Mouse (Mus musculus) spleen, postnatal 14 days (tissue): ENCODE results near the gene Zfp978.
"Not testable (repeated sequence)": the region's sequence is repeated elsewhere in the genome, so short reads cannot be mapped to it uniquely, and the experiment has no call there.

Source experiments
- DNase-seq, 2 experiments: peaks; one replicate each; pipeline ENCODE4 v3.0.0; 2021 to 2022; ENCODE audit warnings: low spot score in 2 of 2

Gene Zfp978

DNA sequence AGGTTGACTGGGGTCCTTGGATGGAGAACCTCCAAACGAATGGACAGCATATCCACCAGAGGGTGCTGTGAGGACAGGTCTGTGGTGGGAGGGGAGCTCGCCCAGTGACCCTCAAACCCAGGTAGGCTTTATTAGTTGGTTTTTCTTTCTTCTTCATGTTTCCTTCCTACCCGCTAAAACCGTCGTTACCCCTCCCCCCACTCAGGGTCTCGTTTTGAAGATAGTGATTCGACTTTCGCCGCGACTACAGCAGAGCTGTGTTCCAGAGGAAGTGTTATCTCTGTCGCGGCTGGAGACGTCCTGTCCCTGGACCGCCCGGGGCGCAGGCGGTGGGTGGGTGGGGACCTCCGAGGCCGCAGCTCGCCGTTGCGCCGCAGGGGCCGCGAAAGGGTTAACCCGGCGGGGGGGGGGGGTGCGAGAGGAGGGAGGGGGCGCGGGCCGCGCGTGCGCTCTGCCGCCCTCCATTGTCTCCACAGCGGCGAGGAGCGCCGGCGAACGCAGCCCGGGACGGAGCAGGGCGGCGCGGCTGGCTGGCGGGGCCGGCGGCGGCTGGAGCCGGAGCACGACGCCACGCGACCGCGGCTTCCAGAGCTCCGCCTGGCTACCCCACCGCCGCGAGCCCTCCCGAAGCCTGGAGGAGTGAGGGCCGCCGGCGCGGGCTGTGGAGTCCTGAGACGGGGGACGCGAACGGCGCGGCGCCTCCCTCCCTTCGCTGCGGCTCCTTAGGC lies 45.8 kb downstream of the Zfp978 start:
- DNase-seq, result no peak

DNA sequence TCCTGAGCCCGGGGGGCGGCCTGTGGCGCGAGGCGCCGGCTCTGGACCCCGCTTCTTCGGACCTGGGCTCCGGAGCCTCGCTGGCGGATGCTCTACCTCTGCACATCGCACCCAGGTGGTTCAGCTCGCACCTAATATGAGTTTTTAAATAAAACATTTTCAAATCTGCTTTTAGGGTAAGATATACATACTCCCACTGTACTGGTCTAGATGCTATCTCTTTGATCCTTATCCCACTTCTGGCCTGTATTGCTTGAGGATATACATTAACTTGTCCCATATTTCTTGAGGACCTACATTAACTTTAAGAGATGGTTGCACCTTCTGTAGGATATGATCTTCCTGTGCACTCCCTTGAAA lies 46.3 kb downstream of the Zfp978 start:
- DNase-seq, result no peak

DNA sequence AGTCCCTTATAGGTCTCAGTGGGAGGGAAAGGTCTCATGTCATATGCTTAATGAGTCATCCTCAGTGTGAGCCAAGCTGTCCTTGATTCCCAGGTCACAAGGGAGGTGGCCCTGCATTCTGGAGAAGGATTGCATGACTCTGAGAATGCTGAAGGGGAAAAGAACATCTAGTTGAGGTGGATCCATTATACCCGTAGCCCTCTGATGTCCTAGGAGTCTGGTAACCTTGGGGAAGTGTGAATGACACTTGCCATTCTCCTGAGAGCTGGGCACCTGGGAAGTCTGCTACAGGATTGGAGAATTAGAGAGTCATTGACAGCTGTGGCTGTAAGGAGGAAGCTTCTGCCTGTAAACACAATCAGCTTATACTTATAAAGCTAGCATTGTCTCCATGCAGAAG lies 55.3 kb downstream of the Zfp978 start:
- not testable (repeated sequence) for DNase-seq

DNA sequence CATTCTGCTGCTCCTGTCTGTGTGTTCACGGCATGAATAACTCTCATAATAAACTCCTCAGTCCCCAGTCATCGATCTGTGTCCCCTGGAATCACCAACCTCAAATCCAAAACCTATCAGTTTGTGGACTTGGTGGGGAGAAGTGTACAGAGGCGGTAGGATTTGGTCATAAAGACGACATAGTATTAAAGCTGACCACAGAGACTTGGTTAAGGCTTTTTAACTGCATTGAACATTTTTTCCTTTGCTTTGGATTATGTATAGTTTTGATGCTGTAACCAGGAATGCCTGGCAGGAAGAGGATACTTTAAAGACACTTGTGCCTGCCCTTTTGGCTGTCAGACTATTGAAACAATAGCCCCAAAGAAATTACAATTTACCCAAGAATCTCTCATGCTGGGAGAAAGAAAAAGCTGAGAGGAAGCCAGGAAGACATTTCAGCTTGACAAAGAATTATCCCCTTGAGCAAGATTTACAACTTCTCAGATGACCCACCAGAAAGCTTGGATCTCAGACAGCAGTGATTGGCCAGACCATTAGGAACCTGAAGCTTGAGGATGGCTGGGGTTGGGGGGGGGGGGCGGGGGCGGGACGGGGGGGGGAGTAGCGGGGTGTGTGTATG lies 56.2 kb downstream of the Zfp978 start:
- DNase-seq, result no peak

DNA sequence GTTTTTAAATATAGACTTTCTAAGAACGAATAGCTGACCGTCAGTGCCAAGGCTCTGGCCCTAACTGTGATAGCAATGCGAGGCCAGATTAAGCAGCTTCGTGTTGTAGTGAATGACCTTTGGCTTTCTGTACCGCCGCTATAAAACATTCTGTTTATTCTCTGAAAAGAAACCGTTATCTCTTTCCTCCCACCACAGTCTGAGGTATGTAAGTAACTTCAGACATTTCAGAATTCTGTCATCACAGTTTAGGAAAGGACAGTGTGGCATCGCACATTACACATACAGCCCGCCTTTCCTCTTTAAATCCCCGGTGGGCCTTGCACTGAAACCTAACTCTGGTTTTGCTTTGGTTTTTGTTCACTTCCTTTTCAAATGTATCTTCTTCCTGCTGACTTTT lies 56.8 kb downstream of the Zfp978 start:
- no peak for DNase-seq

DNA sequence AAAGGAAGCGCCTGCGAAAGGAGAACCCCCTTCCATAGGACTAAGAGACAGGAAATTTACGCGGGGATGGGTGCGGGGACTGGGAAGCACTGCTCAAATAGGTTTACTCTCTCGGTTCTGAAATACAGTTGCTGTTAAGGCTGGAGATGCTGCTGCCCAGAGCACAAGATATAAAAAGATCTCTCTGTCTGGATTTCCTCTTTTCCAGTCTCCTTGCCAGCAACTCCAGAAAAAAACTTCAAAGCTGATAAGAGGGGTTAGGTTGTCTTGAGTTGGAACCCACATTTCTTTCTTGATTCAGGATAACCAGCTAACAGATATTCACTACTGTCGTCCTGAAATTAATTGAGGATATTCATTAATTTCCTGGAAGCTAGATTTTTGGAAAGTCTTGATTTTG lies 57.2 kb downstream of the Zfp978 start:
- DNase-seq, result not testable (repeated sequence)

DNA sequence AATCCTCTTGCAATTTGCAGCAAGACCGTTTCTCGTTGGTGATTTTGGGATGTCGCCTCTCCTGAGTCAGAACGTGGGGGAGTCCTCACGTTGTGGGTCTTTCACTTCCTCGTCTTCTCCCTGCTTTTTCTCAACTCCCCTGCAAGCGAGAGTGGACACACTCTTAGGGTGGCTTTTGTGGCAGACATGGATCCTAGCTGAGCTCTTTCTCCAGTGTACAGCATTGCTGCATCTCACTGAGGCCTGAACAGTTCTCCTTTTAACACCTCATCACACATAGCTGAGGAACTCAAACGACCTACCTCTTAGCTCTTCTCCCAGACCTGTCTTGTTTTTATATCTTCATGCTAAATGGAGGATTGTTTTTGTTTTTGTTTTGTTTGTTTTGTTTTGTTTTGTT lies 58.1 kb downstream of the Zfp978 start:
- not testable (repeated sequence) for DNase-seq

DNA sequence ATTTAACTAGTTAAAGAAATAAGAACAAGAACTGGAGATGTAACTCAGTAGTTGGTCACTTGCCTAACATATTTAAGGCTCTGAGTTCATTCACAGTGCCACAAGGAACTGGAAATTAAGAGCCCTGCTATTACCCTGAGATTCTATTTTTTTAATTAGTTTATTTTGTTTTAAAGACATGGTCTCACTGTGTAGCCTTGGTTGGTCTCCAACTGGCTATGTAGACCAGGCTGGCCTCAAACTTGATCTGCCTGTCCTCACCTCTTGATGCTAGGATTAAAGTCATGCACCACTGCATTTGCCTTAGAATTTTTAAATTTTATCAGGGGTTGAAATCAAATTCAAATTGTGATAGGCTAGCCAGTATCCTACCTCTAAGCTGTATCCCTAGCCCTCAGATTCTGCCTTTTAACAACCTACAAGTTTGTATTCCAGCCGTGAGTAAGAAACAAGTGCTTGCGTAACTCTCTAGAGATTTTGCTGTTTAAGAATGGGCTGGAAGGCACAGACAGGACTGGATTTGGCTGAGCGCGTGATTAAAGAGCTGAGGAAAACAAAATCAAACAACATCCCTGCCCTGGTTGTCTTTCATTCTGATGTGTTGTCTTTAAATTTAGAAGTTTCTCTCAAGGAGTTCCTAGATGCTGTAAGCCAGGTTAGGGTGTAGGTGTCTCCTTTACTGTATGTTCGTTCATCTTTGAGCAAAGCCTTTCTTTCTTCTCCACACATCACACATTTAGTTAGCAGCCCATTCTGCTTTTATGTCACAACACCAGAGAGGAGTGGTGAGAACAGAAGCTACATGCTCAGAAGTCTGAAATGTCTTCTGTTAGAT lies 58.9 kb downstream of the Zfp978 start:
- not testable (repeated sequence) for DNase-seq

DNA sequence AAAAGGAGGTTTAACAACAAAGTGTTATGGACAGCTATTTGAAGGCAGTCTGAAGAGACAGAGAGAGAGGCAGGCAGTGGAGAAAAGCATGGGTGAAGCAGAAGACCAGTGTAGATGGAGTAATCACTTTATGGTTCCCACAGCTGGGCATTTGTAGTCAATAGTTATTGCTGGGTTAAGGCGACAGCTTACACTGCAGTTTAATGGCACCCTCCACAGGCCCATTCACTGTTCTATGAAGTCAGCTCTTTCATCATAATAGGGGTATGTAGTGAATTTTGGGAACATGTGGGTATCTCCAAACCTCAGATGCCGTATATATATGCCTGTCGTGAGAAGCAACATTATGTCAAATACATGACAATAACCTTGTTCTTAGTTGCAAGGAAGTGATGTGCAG lies 59.7 kb downstream of the Zfp978 start:
- no peak for DNase-seq

DNA sequence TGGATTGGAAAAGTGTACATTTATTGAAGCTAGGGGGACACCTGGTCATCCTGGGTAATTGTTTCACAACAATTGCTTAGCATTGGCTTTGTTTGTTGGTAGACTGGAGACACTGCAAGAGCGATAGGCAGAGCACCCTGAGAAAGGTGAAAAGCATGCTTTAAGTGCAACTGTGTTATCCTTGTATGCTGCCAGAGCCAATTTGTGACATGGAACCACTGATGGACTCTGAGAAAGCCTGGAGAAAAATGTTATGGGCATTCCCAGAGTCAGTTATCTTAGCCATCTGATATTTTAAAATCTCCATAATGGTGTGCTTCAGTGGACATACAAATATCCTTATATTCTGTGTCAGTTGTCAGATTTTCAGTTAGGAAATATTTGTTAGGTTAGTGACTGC lies 60.2 kb downstream of the Zfp978 start:
- not testable (repeated sequence) for DNase-seq

DNA sequence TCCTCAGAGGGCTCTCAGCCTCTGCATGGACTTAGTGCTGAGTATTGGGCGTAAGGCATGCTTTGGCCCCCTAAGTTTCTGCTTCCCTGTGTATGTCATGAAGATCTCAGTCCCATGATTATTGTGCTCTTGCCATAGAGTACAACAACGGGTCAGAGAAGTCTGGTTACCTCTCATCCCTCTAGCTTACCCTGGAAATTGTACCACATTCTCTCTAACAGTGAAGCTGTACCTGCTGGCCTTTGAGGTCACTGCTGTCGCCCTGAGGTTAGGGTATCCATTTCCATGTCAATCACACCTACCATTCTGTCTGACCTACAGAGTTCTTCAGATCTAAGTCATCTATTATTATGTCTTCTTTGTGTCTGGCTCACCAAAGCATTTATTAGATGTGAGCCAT lies 62.0 kb downstream of the Zfp978 start:
- no peak for DNase-seq

DNA sequence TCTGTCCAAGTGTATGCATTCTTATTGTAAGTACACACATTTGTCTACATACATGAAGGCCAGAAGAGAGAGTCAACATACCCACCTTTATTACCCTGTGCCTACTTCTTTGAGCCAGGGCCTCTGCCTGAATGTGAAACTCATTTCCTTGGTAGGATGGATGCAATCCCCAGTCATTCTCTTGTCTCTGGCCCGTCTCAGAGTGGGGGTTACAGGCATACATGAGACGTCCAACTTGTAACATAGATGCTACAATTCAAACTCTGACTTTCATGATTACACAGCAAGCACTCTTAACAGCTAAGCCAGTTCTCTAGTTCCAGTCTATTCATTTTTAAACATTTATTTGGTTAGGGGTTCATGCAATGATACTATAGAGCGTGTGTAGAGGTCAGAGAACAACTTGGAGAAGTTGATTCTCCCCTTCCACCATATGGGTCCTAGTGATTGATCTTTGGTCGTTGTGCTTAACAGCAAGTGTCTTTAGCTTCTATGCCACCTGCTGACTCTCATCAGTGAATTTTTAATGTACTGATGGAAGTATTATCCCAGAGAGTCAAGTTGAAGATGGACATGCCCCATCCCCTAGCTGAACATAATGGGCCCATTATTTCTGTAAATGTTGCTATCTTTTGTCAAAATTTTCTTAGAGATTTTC lies 62.7 kb downstream of the Zfp978 start:
- no peak for DNase-seq

DNA sequence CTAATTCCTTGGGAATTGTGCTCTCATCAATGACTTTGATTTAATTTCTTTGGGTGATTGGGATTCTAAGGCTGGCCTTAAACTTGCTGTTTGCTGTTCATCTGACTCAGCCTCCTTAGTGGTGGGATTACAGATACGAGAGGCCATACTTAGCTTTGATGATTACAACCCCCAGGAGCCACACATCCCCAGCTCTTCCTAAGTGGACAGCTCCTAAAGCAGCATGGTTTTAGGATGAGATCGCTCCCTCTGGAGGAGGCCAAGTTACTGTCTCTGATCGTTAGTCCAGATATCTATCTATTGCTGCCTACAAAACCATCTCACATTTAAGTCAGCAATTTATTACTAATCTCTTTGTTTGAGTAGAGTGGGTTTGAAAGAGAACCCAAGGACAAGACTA lies 63.3 kb downstream of the Zfp978 start:
- DNase-seq, result not testable (repeated sequence)

DNA sequence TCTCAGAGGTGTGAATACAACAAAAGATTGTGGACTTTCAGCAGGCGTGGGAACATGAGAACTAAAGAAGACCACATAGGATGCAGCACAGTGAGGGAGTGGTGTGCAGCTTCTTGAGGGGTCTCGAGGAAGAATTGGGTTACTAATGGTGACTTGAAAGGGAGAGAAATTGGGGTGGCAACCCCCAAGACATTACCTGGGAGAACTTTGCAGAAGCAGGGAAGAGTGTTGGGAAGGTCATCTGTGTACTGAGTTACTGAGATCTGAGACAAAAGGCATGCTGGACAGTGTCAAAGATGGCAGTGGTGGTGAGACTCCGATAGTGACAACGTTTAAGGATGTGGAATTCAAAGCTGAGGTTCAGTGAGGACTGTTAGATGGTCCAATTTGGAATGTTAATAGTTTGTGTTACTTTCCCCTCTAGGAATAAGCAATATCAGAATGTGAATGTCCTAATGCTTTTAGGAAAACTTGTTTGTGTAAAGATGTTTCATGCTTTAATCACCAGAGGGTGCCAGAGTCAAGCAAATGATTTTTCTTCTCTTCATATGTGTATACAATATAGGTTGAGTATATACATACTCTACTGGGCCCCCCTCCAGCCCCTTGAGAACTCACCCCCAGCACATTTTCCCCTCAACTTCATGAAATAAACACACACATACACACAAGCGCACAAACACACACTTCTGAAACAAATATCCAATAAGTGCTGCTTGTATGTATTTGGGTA lies 64.7 kb downstream of the Zfp978 start:
- not testable (repeated sequence) for DNase-seq

DNA sequence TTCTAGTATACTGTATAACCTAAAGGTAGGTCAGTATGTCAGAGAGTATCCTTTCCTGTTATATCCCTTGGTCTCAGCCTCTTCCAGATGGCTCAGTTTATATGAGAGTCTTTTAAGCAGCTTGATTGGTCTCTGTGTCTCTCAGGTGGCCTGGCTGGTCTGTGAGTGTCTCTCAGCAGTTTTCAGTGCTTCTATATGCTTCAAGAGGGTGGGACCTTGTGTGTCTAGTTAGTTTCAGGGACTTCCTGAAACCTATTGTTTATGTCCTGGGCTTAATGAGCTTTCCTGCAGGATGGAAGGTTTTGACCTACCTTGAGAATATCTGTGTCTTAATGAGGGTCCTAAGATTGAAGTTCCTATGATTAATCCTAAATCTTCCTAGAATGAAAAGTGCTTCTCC lies 69.5 kb downstream of the Zfp978 start:
- DNase-seq, result no peak

DNA sequence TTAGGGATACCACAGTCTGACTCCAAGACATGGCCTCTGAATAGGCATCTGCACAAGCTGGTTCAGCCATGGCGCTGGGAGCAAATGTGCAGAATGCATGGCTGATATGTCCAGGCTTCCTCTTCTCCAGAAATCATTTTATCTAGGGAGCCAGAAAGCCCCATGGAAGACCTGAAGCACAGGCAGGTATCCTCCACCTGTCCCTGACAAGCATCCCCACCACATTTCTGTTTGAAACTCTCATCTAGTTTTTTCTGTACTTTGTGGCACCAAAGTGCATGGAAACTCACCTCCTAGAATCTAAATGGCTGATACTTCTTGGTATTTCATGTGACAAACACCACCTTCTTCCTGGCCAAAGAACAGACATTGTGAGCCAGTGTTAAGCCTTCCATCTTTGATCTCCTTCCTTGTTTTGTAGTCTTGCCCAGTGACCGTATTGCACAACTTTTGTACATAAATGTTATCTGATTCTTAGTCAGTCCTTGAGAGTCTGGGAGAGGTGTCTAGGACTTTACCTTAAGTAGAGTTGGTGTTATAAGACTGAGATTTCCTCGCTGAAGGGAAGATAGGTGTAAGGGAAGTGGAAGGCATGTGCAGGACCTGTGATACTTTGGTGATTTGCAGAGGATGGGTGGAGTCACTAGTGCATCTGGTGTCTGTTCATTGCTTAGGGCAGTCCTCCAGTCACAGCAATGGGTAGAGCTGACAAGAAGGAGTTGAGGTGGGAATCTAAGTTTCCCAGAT lies 70.8 kb downstream of the Zfp978 start:
- DNase-seq, result not testable (repeated sequence)

DNA sequence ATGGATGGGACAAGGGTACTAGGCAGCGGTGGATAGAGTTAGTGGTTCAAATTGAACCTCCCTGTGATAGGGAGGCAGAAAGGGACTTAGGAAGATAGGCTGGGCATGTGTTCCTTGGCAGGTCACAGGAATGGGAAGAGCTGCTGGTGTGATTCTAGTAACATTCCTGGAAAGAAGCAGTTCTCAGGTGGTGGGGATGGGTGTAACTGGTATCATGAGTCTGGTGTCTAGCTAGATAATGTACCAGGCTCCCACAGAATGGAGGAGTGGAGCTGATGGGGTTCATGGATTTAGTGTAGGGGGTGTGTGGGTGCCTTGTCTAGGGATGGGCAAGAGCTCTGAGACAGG lies 71.3 kb downstream of the Zfp978 start:
- DNase-seq, result no peak

DNA sequence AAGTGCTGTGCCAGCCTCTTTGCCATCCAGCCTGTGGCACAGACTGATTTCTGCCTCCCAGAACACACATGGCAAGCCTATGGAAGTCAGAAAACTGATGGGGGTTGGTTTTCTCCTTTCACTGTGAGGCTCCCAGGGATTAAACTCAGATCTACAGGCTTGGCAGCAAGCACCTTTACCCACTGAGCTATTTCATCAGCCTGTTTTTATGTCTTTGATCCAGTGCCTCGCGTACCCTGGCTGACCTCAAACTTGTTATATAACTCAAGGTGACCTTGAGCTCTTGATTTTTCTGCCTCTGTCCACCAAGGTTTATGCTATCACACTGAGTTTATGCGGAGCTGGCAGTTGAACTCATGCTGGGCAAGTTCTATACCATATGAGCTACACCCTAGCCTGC lies 71.9 kb downstream of the Zfp978 start:
- DNase-seq, result no peak

DNA sequence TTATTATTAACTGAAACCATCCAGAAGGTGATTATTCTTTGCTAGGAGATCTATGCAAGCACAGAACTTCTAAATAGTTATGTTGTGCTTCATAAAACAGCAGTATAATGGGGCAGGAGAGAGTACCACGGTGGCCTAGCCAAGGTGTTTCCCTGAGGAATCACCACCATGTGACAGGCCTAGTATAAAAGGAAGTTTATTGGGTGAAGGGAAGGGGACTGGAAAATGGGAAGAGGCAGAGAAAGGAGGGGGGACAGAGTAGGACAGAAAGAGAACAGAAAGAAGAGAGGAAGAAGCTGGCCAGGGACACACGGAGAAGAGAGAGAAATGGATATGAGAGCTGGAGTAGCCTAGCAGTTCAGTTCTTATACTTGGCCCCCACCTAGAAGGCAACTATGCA lies 72.8 kb downstream of the Zfp978 start:
- no peak for DNase-seq
